Mouse (Mus musculus): ENCODE data around the gene E4f1.

- TF ChIP-seq POLR2A (IDR thresholded peaks at IDR 0.05; ENCODE audit: borderline replicate concordance, low read depth, low read length) (no peak), CTCF (IDR thresholded peaks at IDR 0.05; ENCODE audit: low read depth, low read length) (no peak)
Observed at GRCm38 (mm10) chr17:24490399-24490798, 20.3 kb upstream of the E4f1 start.

Measured in bone marrow macrophage, adult 2 months (primary cell).